Mouse (Mus musculus) neutrophil, adult 83 days (primary cell): Measurements from ENCODE around the gene P2rx3. TPM values are rescaled to one million over a fixed set of nuclear protein-coding genes. Genes with fewer than 3 reads are reported as not detected.

Source experiments
- total RNA-seq, 2 experiments: library from RNA; stranded (reverse); gene quantifications; one replicate each; pipeline ENCODE4 v1.2.4; 2023

The P2rx3 gene
- total RNA-seq: under 1 TPM in 1 of 2 experiments, not detected in 1; 0.96 TPM

GRCm38 (mm10) chr2:85037047-85038026 lies at the start of gene P2rx3, which contains the start of gene Ssrp1:
Gene P2rx3 (minus strand): TSS chr2:85037462.
Gene Ssrp1 (plus strand): TSS chr2:85037234.

GRCm38 (mm10) chr2:85047596-85048167 lies 10.4 kb upstream of the P2rx3 start, which contains the start of gene Tnks1bp1:
Gene Tnks1bp1 (plus strand): TSS chr2:85048022.

GRCm38 (mm10) chr2:84987930-84988329 lies 49.3 kb downstream of the P2rx3 start, which contains the start of gene Prg3:
Gene Prg3 (plus strand): TSS chr2:84988215.

GRCm38 (mm10) chr2:84980188-84980587 lies 57.1 kb downstream of the P2rx3 start, which contains the start of gene Prg2:
Gene Prg2 (plus strand): TSS chr2:84980461.

Other genes with a start within 250 kb of the P2rx3 start
- 10 to 100 TPM; 24.8 to 32.7 TPM for gene Ube2l6, start 238.6 kb downstream of the P2rx3 start, total RNA-seq
- not detected for gene Smtnl1, start 214.8 kb downstream of the P2rx3 start, total RNA-seq
- 1 to 10 TPM; 6.8 to 7.5 TPM for gene Timm10, start 210.5 kb downstream of the P2rx3 start, total RNA-seq
- 10 to 100 TPM; 12.0 to 18.7 TPM for gene Slc43a1, start 198.6 kb downstream of the P2rx3 start, total RNA-seq
- gene Rtn4rl2, start 150.8 kb downstream of the P2rx3 start, total RNA-seq: not detected
- 10 to 100 TPM; 56.8 to 83.3 TPM for gene Slc43a3, start 100.9 kb downstream of the P2rx3 start, total RNA-seq
- 100 to 1,000 TPM in 1 of 2 experiments, 10 to 100 TPM in 1; 99.9 to 438 TPM for gene Prg2, start 57.0 kb downstream of the P2rx3 start, total RNA-seq
- 10 to 100 TPM in 1 of 2 experiments, 1 to 10 TPM in 1; 5.6 to 27.4 TPM for gene Prg3, start 49.2 kb downstream of the P2rx3 start, total RNA-seq
- gene Ssrp1, start 228 bp downstream of the P2rx3 start, total RNA-seq: 100 to 1,000 TPM; 114 to 133 TPM
- 1 to 10 TPM; 9.8 to 10.0 TPM for gene Tnks1bp1, start 10.6 kb upstream of the P2rx3 start, total RNA-seq
- 1 to 10 TPM; 5.0 to 5.9 TPM for gene Aplnr, start 98.8 kb upstream of the P2rx3 start, total RNA-seq
- not detected for gene Lrrc55, start 159.7 kb upstream of the P2rx3 start, total RNA-seq